Mouse (Mus musculus): ENCODE results near the gene Ctnna2. TPM values are rescaled to one million over a fixed set of nuclear protein-coding genes. Genes with fewer than 3 reads are reported as not detected.

Ctnna2 gene
- total RNA-seq (2023): not detected

GRCm38 (mm10) chr6:77979241-77979961 is at the start of gene Ctnna2:
TSS of gene Ctnna2 (minus strand) at chr6:77979699.

GRCm38 (mm10) chr6:77242601-77243406 is 736.7 kb downstream of the Ctnna2 start, which contains the start of gene Lrrtm1:
TSS of gene Lrrtm1 (plus strand) at chr6:77242689.

Data from CD8-positive naive resting alpha-beta T cell, adult 57 days (primary cell).